Mouse (Mus musculus) kidney, embryonic 16.5 days (tissue): ENCODE measurements around the gene Cox19. TPM values are rescaled to one million over a fixed set of nuclear protein-coding genes. Genes with fewer than 3 reads are reported as not detected.
A peak's percentile ranks its signal among the peaks of the same experiment; 100 is the strongest.

Source experiments
- ATAC-seq: fragments of 200-750 bp; cut with Nextera tagmentation; 2 replicates; pipeline ENCODE4 v1.8.0; 2017; ENCODE audit warnings: moderate TSS enrichment; ENCODE audit not compliant: low FRiP score, low TSS enrichment
- H3K27ac ChIP-seq: fragments of 300-500 bp; sonication (generic); 2 replicates; pipeline ENCODE4 v1.5.1; 2014; ENCODE audit warnings: low read length
- H3K27me3 ChIP-seq: fragments of 300-500 bp; sonication (generic); 2 replicates; pipeline ENCODE4 v1.6.1; 2014; ENCODE audit warnings: low read length, control low read depth, mixed read lengths; ENCODE audit not compliant: insufficient read depth
- H3K36me3 ChIP-seq: fragments of 300-500 bp; sonication (generic); 2 replicates; pipeline ENCODE4 v1.6.1; 2014; ENCODE audit warnings: low read length, control low read depth, mixed read lengths; ENCODE audit not compliant: insufficient read depth
- H3K4me1 ChIP-seq: fragments of 300-500 bp; sonication (generic); 2 replicates; pipeline ENCODE4 v1.6.1; 2014; ENCODE audit warnings: low read length, control low read depth, mixed read lengths; ENCODE audit not compliant: insufficient read depth
- H3K4me2 ChIP-seq: fragments of 300-500 bp; sonication (generic); replicated peaks from 2 replicates; pipeline ENCODE4 v1.6.1; 2014; ENCODE audit warnings: low read depth, low read length
- H3K4me3 ChIP-seq: fragments of 300-500 bp; sonication (generic); 2 replicates; pipeline ENCODE4 v1.5.1; 2014; ENCODE audit warnings: mild to moderate bottlenecking, low read length
- H3K9ac ChIP-seq: fragments of 300-500 bp; sonication (generic); replicated peaks from 2 replicates; pipeline ENCODE4 v1.6.1; 2014; ENCODE audit warnings: low read length
- H3K9me3 ChIP-seq: fragments of 300-500 bp; sonication (generic); 2 replicates; pipeline ENCODE4 v1.6.1; 2016; ENCODE audit warnings: low read length, control low read depth
- WGBS: fragments of 180-500 bp; shearing (Covaris S2); extraction: QIAGEN DNeasy Blood & Tissue Kit; methylation state at CpG from one replicate; pipeline ENCODE4 v1.1.7; 2014; 5-methylcytosine and 5-hydroxymethylcytosine counted together
- polyA plus RNA-seq: library from polyadenylated mRNA; unstranded; fragments of >200 nt; fragmentation: Nextera tagmentation; extraction: Ambion mirVana; gene quantifications from 2 replicates; pipeline ENCODE4 v1.2.1, GENCODE M21; 2015

The Cox19 gene
- polyA plus RNA-seq, 1 experiment from 2014 or later, result 99.3 TPM

DNA sequence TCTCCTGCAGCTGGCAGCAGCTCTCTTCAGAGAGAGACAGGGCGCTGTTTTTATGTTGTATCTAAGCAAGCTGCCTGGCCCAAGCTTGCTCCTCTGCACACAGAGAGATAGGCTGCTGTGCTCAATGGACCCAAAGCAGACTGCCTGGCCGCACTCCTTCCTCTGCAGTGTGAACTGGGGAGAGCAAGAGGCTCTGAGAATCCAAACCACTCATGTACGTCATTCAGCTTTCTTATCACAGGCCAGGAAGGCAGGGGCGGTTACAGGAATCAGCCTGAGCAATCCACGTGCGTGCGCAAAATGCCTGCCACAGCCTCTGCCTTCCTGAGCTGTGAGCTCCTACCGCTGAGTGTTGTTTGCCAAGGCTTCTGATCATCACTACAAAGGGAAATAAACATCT, 31.5 kb upstream of the Cox19 start:
- no peak for ATAC-seq

DNA sequence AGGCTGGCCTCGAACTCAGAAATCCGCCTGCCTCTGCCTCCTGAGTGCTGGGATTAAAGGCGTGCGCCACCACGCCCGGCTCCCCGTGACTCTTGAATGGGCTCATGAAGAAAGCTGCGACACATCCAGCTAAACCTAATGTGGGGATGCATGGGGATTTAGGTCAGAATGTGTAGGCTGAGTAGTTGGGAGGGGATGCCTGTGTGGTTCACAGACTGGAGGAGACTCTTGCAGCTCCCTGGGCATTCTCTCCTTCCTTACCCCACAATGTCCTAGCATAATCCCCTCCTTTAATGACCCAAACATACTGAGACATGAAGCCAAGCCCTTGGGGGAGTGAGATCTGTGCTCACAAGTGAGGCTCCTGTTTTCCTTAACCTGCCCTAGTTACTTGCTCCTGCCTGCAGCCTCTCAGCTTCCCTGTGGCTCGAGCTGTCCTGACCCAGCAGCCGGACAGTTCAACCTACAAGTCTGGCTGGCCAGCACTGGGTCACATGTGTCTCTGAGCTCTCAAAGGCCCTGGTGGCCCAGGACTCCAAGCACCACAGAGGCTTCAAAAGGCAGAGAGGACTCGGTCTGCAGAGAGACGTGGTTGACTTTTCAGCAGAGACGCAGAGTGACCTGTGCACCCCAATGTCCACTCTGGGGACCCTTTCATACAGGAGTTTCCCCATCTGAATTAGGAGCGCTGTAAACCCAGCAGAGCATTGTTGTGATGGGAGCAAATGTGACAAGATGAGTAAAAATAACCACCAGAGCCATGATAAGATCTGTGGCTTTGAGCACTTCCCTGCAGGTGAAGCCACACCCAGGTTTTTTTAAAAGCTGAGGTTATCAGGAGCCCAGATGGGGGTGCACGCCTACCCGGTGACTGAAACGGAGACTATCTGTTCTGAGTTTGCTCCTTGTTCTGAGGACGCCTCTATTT, 30.6 kb upstream of the Cox19 start:
- Histone ChIP-seq H3K9ac (peak overlapping the region; percentile 29), H3K4me2 (peak overlapping the region; percentile 84), H3K27ac (peak overlapping the region; percentile 66), H3K36me3 (no peaks in the 10 kb centered on the region), H3K4me1 (peaks cover 76% of the 10 kb centered on the region), H3K9me3 (no peaks in the 10 kb centered on the region), H3K4me3 (peak overlapping the region; percentile 76; the same call in 1 of the 2 replicates), H3K27me3 (no peaks in the 10 kb centered on the region)
- WGBS, result 75% methylated on average over 17 of the region's 18 CpGs
- no peak for ATAC-seq

More for the DNA sequence above, 31.5 kb upstream of the Cox19 start:
- Histone ChIP-seq H3K9me3 (no peaks in the 10 kb centered on the region), H3K9ac (peak overlapping the region; percentile 29), H3K27ac (peak overlapping the region; percentile 66), H3K36me3 (no peaks in the 10 kb centered on the region), H3K27me3 (no peaks in the 10 kb centered on the region), H3K4me2 (peak overlapping the region; percentile 84), H3K4me1 (peaks cover 77% of the 10 kb centered on the region), H3K4me3 (no peak overlapping the region)
- WGBS, result 57% methylated on average over 8 of the region's 8 CpGs

GRCm38 (mm10) chr5:139380385-139381248, 29.4 kb upstream of the Cox19 start:
- peak; percentile 82 for ATAC-seq
- Histone ChIP-seq H3K27me3 (no peaks in the 10 kb centered on the region), H3K4me2 (peak overlapping the region; percentile 84), H3K9ac (peak overlapping the region; percentile 80), H3K4me1 (peaks cover 76% of the 10 kb centered on the region), H3K9me3 (no peaks in the 10 kb centered on the region), H3K27ac (peak overlapping the region; percentile 94), H3K36me3 (no peaks in the 10 kb centered on the region), H3K4me3 (peak overlapping the region; percentile 76)
- under 1% methylated on average over 73 of the region's 73 CpGs for WGBS

DNA sequence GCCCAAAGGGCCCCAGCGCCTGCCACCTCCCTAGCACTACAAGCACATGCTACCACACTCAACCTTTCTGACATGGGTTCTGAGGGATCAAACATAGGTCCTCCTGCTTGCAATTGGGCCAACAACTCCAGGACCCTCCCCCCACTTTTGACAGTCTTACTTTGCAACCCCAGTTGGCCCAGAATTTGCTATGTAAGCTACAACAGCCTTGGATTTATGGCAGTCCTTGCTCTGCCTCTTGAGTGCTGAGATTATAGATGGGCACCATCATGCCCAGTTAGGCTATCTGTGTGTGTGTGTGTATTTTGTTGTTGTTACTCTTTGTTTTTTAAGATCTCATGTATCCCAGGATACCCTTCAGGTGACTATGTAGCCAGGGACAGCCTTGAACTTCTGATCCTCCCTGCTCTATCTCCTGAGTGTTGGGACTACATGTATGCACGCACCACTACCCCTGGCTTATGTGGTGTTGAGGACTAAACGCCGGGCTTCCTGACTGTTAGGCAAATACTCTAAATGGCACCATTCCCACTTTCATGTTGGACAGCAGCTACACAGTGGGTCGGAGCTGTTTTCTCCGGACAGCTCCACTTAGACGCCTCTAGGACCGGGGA, 28.7 kb upstream of the Cox19 start:
- no peak for ATAC-seq
- WGBS, result 17% methylated on average over 8 of the region's 8 CpGs
- no peaks in the 10 kb centered on the region for H3K9me3 ChIP-seq
- H3K4me1 ChIP-seq, result peaks cover 72% of the 10 kb centered on the region
- no peak overlapping the region for H3K9ac ChIP-seq
- no peaks in the 10 kb centered on the region for H3K36me3 ChIP-seq
- peak overlapping the region; percentile 84 for H3K4me2 ChIP-seq
- H3K4me3 ChIP-seq, result peak overlapping the region; percentile 76
- H3K27ac ChIP-seq, result peak overlapping the region; percentile 94
- no peaks in the 10 kb centered on the region for H3K27me3 ChIP-seq

DNA sequence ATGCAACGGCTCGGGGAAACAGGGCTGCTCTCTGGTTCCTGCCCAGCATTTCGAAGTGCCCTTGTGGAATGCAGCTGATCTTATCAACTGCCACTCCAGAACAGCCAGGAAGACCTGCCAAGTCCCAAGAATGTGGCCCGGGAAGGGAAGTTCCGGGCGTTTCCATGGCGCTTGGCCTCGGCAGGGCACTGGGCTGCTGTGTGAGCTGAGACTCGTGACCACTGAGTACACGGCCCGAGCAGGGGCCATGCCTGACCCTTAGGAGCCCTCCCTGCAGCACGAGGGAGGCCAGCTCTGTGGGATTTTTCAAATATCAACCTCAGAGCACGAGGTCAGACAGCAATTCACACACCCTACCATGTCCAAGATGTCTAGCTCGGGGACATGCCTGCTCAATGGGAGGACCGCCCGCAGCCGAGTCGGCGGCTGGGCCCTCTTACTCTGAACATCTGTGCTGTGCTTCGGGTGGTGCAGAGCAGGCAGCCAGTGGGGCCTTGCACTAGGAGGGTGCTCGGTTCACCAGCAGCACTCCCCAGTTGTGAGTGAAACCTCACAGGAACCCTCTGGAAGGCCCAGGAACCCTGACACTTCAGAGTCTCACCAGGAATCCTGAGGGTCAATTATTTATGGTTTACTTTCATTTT, 27.9 kb upstream of the Cox19 start:
- H3K4me2 ChIP-seq, result peak overlapping the region; percentile 22; the same call in 1 of the 2 replicates
- no peak overlapping the region for H3K4me3 ChIP-seq
- ATAC-seq, result peak; percentile 50; the same call in 1 of the 2 replicates
- H3K36me3 ChIP-seq, result no peaks in the 10 kb centered on the region
- H3K27ac ChIP-seq, result peak overlapping the region; percentile 94
- no peaks in the 10 kb centered on the region for H3K27me3 ChIP-seq
- no peaks in the 10 kb centered on the region for H3K9me3 ChIP-seq
- H3K9ac ChIP-seq, result peak overlapping the region; percentile 41
- 33% methylated on average over 21 of the region's 21 CpGs for WGBS
- peaks cover 71% of the 10 kb centered on the region for H3K4me1 ChIP-seq

GRCm38 (mm10) chr5:139378271-139378556, 27.0 kb upstream of the Cox19 start:
- H3K4me1 ChIP-seq, result peaks cover 66% of the 10 kb centered on the region
- H3K9ac ChIP-seq, result no peak overlapping the region
- H3K27ac ChIP-seq, result peak overlapping the region; percentile 94
- no peak for ATAC-seq
- H3K36me3 ChIP-seq, result no peaks in the 10 kb centered on the region
- no peak overlapping the region for H3K4me2 ChIP-seq
- H3K27me3 ChIP-seq, result no peaks in the 10 kb centered on the region
- 69% methylated on average over 7 of the region's 7 CpGs for WGBS
- H3K4me3 ChIP-seq, result no peak overlapping the region
- no peaks in the 10 kb centered on the region for H3K9me3 ChIP-seq

- Histone ChIP-seq H3K4me3 (no peak within 1 kb of the TSS), H3K4me1 (peaks cover 66% of the 10 kb centered on the region), H3K9me3 (no peaks in the 10 kb centered on the region), H3K9ac (peak within 1 kb of the TSS; percentile 0; the same call in 1 of the 2 replicates), H3K4me2 (peak within 1 kb of the TSS; percentile 22; the same call in 1 of the 2 replicates), H3K27ac (peak within 1 kb of the TSS; percentile 94), H3K36me3 (no peaks in the 10 kb centered on the region), H3K27me3 (no peaks in the 10 kb centered on the region)
- no peak for ATAC-seq
- WGBS, result 40% methylated on average over 18 of the region's 18 CpGs
These were observed 26.5 kb upstream of the Cox19 start, which contains the start of gene Gpr146 for GRCm38 (mm10) chr5:139377468-139378270. Gene Gpr146, plus strand, starts transcription at chr5:139377697.

DNA sequence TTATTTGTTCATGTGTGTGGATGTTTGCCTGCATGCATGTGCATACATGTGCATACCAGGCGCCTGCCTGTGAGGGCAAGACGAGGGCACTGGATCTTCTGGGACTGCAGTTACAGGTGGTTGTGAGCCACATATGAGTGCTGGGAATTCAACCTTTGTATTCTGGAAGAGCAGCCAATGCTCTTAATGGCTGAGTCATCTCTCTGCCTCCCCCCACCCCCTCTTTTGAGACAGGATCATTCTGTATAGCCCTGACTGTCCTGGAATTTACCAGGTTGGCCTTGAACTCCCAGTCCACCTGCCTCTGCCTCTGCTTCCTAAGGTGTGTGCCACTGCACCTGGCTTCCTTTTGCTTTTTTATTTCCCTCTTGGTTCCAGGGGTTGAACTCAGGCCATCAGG, 23.6 kb upstream of the Cox19 start:
- H3K9ac ChIP-seq, result no peak overlapping the region
- H3K4me2 ChIP-seq, result no peak overlapping the region
- H3K27ac ChIP-seq, result no peak overlapping the region
- H3K9me3 ChIP-seq, result no peaks in the 10 kb centered on the region
- no peaks in the 10 kb centered on the region for H3K27me3 ChIP-seq
- peaks cover 65% of the 10 kb centered on the region for H3K4me1 ChIP-seq
- WGBS, result 93% methylated on average over 2 of the region's 2 CpGs
- H3K4me3 ChIP-seq, result no peak overlapping the region
- no peaks in the 10 kb centered on the region for H3K36me3 ChIP-seq
- ATAC-seq, result no peak
